Comparison of ENCODE assay signal across 8 mouse cellular contexts in genomic region chr7:99981311-99981710, GRCm38 (mm10). TPM values are rescaled to one million over a fixed set of nuclear protein-coding genes. Genes with fewer than 3 reads are reported as not detected.
A peak's percentile ranks its signal among the peaks of the same experiment; 100 is the strongest.
DNase-seq lines count a peak whose midpoint lies in the region; ATAC-seq and TF ChIP-seq lines count a peak whose summit lies in the region.

No protein-coding gene starts in this region.

- peaks cover 26% of the 10 kb centered on the region for H3K4me1 ChIP-seq in hindbrain, embryonic 13.5 days (replicated peaks)
- no peaks in the 10 kb centered on the region for H3K4me1 ChIP-seq in lung, embryonic 14.5 days (ENCODE audit: insufficient read depth)

- peak overlapping the region; percentile 72 for H3K27ac ChIP-seq in hindbrain, embryonic 13.5 days
- no peak overlapping the region for H3K27ac ChIP-seq in lung, embryonic 14.5 days (ENCODE audit: low read depth)

- H3K4me2 ChIP-seq in hindbrain, embryonic 13.5 days: no peak overlapping the region
- no peak overlapping the region; the same call in 1 of the 2 replicates for H3K4me2 ChIP-seq in lung, embryonic 14.5 days

- TF ChIP-seq CTCF in lung, embryonic 14.5 days (IDR thresholded peaks at IDR 0.05; ENCODE audit: low read depth): peak; percentile 52

- H3K36me3 ChIP-seq in hindbrain, embryonic 13.5 days: no peaks in the 10 kb centered on the region
- no peaks in the 10 kb centered on the region for H3K36me3 ChIP-seq in lung, embryonic 14.5 days (ENCODE audit: insufficient read depth)

- H3K9me3 ChIP-seq in hindbrain, embryonic 13.5 days: no peaks in the 10 kb centered on the region
- H3K9me3 ChIP-seq in lung, embryonic 14.5 days (ENCODE audit: low read depth, low read length): no peaks in the 10 kb centered on the region

- H3K9ac ChIP-seq in hindbrain, embryonic 13.5 days: no peak overlapping the region
- H3K9ac ChIP-seq in lung, embryonic 14.5 days: no peak overlapping the region

- no peaks in the 10 kb centered on the region for H3K27me3 ChIP-seq in hindbrain, embryonic 13.5 days
- H3K27me3 ChIP-seq in lung, embryonic 14.5 days (ENCODE audit: insufficient read depth, low read length): no peaks in the 10 kb centered on the region

- H3K4me3 ChIP-seq in hindbrain, embryonic 13.5 days: peak overlapping the region; percentile 95; the same call in 1 of the 2 replicates
- H3K4me3 ChIP-seq in lung, embryonic 14.5 days (ENCODE audit: low read depth, low read length): no peak overlapping the region

- DNase-seq in adrenal gland, adult 2 months: peak; percentile 32
- DNase-seq in adrenal gland, postnatal 4 days (ENCODE audit: low spot score in 2 of 2): no peak
- peak; percentile 22 for DNase-seq in urinary bladder, postnatal 14 days (ENCODE audit: low spot score)
- DNase-seq in urinary bladder, postnatal 36 days (ENCODE audit: low spot score in 2 of 2): no peak
- DNase-seq in lung, embryonic 14.5 days: peak; percentile 79
- no peak for DNase-seq in ovary, postnatal 10 days (ENCODE audit: low spot score)
- DNase-seq in frontal cortex, postnatal 10 days (ENCODE audit: low spot score in 2 of 2): no peak

- ATAC-seq in hindbrain, embryonic 13.5 days (ENCODE audit: low FRiP score): no peak
- no peak for ATAC-seq in lung, embryonic 14.5 days (ENCODE audit: insufficient read depth)

- 6% methylated on average over 2 of the region's 2 CpGs for WGBS in hindbrain, embryonic 13.5 days
- 12% methylated on average over 2 of the region's 2 CpGs for WGBS in lung, embryonic 14.5 days

RNA-seq across cellular contexts. Expression of gene Rnf169, which starts 1.1 kb away (rescaled TPM):
- 10 to 100 TPM; 13.0 to 13.8 TPM for total RNA-seq in adrenal gland, adult 2 months (2021)
- 3.7 and 5.0 TPM in 2 replicates for polyA plus RNA-seq in adrenal gland, adult 2 months (2012; rRNA removed)
- total RNA-seq in adrenal gland, postnatal 4 days (2021): 10 to 100 TPM; 24.5 to 25.6 TPM
- 4.1 and 4.5 TPM in 2 replicates for polyA plus RNA-seq in hindbrain, embryonic 13.5 days (2015; fragmentation: Nextera tagmentation; extraction: Ambion mirVana)
- 7.8 and 8.1 TPM in 2 replicates for polyA plus RNA-seq in lung, embryonic 14.5 days (2014; fragmentation: Nextera tagmentation; extraction: Ambion mirVana)

RNA-seq across cellular contexts. Expression of gene Chrdl2, which starts 24.7 kb away (rescaled TPM):
- total RNA-seq in adrenal gland, adult 2 months (2021): not detected
- polyA plus RNA-seq in adrenal gland, adult 2 months (2012; rRNA removed): 0.33 TPM in 1 of 2 replicates, not detected in the other
- not detected for total RNA-seq in adrenal gland, postnatal 4 days (2021)
- polyA plus RNA-seq in hindbrain, embryonic 13.5 days (2015; fragmentation: Nextera tagmentation; extraction: Ambion mirVana): 0.27 and 0.42 TPM in 2 replicates
- polyA plus RNA-seq in lung, embryonic 14.5 days (2014; fragmentation: Nextera tagmentation; extraction: Ambion mirVana): 0.12 TPM in 1 of 2 replicates, not detected in the other

Comparison
In these comparisons a context has a peak if more than half of its experiments do, and no peak if none do; other contexts are left out.
1. DNase-seq: peak in adrenal gland, adult 2 months (single experiment), urinary bladder, postnatal 14 days (single experiment) and lung, embryonic 14.5 days (single experiment); none in adrenal gland, postnatal 4 days (0 of 2), urinary bladder, postnatal 36 days (0 of 2), ovary, postnatal 10 days (single experiment) and frontal cortex, postnatal 10 days (0 of 2).